Mouse (Mus musculus) liver, embryonic 13.5 days (tissue): ENCODE results near the gene Mxd3. TPM values are rescaled to one million over a fixed set of nuclear protein-coding genes. Genes with fewer than 3 reads are reported as not detected.
A peak's percentile ranks its signal among the peaks of the same experiment; 100 is the strongest.

Experiments used
- ATAC-seq: fragments of 200-750 bp; cut with Nextera tagmentation; 2 replicates; pipeline ENCODE4 v1.8.0; 2017; ENCODE audit warnings: low read depth, mild to moderate bottlenecking, moderate number of reproducible peaks, moderate library complexity
- DNase-seq: peaks from one replicate; pipeline ENCODE4 v3.0.0; 2022
- H3K27ac ChIP-seq: fragments of 300-500 bp; sonication (generic); 2 replicates; pipeline ENCODE4 v1.5.1; 2015; ENCODE audit warnings: moderate library complexity, mild to moderate bottlenecking, inconsistent platforms
- H3K27me3 ChIP-seq: fragments of 300-500 bp; sonication (generic); 2 replicates; pipeline ENCODE4 v1.6.1; 2015; ENCODE audit warnings: mild to moderate bottlenecking, inconsistent platforms
- H3K36me3 ChIP-seq: fragments of 300-500 bp; sonication (generic); 2 replicates; pipeline ENCODE4 v1.6.1; 2015; ENCODE audit warnings: mild to moderate bottlenecking, inconsistent platforms
- H3K4me1 ChIP-seq: fragments of 300-500 bp; sonication (generic); replicated peaks from 2 replicates; pipeline ENCODE4 v1.6.1; 2015; ENCODE audit warnings: inconsistent platforms
- H3K4me2 ChIP-seq: fragments of 300-500 bp; sonication (generic); 2 replicates; pipeline ENCODE4 v1.6.1; 2015; ENCODE audit warnings: inconsistent platforms, mild to moderate bottlenecking, moderate library complexity
- H3K4me3 ChIP-seq: fragments of 300-500 bp; sonication (generic); replicated peaks from 2 replicates; pipeline ENCODE4 v1.5.1; 2015; ENCODE audit warnings: mild to moderate bottlenecking, inconsistent platforms
- H3K9ac ChIP-seq: fragments of 300-500 bp; sonication (generic); 2 replicates; pipeline ENCODE4 v1.6.1; 2015; ENCODE audit warnings: mild to moderate bottlenecking, inconsistent platforms
- H3K9me3 ChIP-seq: fragments of 300-500 bp; sonication (generic); replicated peaks from 2 replicates; pipeline ENCODE4 v1.6.1; 2016; ENCODE audit warnings: inconsistent platforms
- WGBS: fragments of 180-500 bp; shearing (Covaris S2); methylation state at CpG from one replicate; pipeline ENCODE4 v1.1.7; 2015; ENCODE audit not compliant: insufficient replicate concordance; 5-methylcytosine and 5-hydroxymethylcytosine counted together
- polyA plus RNA-seq: library from polyadenylated mRNA; unstranded; fragments of >200 nt; fragmentation: Nextera tagmentation; extraction: Ambion mirVana; gene quantifications from 2 replicates; pipeline ENCODE4 v1.2.1, GENCODE M21; 2015

Gene Mxd3
- 22.0 and 23.0 TPM in 2 replicates for polyA plus RNA-seq

DNA sequence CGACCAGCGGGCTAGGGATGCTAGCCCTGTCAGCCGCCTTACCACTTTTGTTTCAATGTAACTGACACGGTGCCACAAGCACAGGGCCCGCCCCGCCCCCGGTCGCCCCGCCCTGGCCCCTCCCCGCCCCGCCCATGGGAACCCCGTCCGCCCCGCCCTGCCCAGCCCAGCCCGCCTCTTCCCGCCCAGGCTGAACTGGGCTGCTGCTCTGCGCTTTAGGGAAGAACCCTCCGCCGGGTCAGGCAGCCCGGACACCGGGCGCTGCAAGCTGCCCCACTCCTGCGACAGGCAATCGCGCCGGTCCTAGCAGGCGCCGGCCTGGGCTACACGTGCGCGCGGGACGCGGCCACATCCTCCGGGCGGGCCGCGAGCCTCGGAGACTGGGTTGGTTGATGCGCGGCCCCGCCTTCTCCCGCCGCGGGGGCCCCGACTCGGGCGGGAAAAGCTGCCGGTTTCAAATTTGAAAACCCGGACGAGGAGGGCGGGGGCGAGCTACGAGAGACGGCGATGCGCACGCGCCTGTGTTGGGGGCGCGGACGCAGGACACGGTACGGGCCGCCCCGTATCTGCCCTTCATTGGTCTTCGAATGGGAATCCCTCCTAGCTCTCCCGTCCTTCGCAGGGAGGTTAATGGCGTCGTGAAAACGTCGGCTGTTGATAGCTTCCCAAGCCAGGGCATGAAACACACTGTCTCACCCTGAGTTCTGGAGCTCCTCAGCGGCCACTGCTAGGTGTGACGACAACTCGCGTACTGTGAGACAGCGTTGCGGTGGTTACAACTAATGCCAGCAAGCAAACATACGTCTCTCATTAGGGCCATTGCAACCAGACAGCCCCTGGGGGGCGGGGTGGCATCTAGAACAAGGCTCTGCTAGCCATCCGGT, at the start of gene Mxd3:
Mxd3 (minus strand) TSS at position 141 of the 884 bp plus-strand sequence.
- peak; percentile 92 for DNase-seq
- peak; percentile 86 for ATAC-seq
- Histone ChIP-seq H3K9ac (peak within 1 kb of the TSS; percentile 92), H3K4me2 (peak within 1 kb of the TSS; percentile 93), H3K4me1 (peaks cover 56% of the 10 kb centered on the region), H3K9me3 (no peaks in the 10 kb centered on the region), H3K27me3 (no peaks in the 10 kb centered on the region), H3K36me3 (peaks cover 26% of the 10 kb centered on the region), H3K4me3 (peak within 1 kb of the TSS; percentile 95), H3K27ac (peak within 1 kb of the TSS; percentile 95)
- WGBS: under 1% methylated on average over 81 of the region's 82 CpGs

DNA sequence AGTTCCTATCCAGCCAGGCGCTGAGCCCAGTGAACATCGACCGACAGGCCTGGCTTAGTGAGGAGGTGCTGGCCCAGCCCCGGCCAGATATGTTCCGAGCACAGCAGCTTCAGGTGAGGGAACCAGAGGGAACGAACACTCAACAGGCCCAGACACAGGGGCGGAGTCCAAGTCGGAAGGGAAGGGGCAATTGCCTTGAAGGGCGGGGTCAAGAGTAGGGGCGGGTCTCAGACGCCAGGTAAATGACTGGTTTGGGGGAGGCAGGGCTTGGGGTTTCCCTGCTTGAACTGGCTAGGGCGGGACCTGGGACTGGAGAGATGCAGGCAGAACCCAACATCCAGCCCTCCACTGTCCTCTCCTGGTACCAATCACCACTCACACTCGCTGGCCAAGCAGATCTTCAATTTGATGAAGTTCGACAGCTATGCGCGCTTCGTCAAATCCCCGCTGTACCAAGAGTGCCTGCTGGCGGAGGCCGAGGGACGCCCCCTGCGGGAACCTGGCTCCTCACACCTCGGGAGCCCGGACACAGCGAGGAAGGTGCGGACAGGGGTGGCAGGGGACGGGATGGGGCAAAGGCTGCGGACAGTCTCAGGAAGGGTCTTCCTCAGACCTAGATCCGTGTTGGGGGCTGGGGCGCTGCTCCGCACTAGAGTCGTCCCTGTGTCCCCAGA, 49.4 kb upstream of the Mxd3 start:
- no peak overlapping the region for H3K4me3 ChIP-seq
- 0 out of 2 replicates have a peak, but pooled peaks cover 7% of the 10 kb centered on the region for H3K27me3 ChIP-seq

DNA sequence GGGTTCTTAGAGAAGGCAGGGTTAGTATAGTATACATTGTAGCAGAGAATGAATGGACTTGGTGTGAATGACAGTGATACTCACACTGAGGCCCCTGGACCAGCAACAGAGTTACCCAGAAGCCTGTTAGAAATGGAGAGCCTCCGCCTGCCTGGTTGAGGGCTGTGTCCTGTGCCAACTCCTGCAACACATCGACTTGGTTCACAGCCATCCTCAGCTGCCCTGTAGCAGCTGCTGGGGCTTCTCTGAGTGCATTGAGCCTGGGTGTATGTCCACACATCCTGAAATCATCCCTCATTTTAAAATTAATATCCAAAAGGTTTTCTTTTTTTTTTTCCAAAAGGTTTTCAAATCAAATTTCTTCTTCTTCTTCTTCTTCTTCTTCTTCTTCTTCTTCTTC, 46.3 kb upstream of the Mxd3 start:
- Histone ChIP-seq H3K9me3 (no peaks in the 10 kb centered on the region), H3K4me3 (no peak overlapping the region), H3K4me2 (no peak overlapping the region), H3K9ac (no peak overlapping the region), H3K4me1 (peaks cover 12% of the 10 kb centered on the region), H3K27ac (no peak overlapping the region), H3K36me3 (no peaks in the 10 kb centered on the region), H3K27me3 (peaks cover 11% of the 10 kb centered on the region; the same call in 1 of the 2 replicates)
- ATAC-seq (no peak), DNase-seq (no peak)
- 59% methylated on average over 2 of the region's 2 CpGs for WGBS

More for the DNA sequence above, 49.4 kb upstream of the Mxd3 start:
- ATAC-seq (no peak), DNase-seq (no peak)
- Histone ChIP-seq H3K9me3 (no peaks in the 10 kb centered on the region), H3K9ac (no peak overlapping the region), H3K27ac (no peak overlapping the region), H3K4me2 (no peak overlapping the region), H3K4me1 (no peaks in the 10 kb centered on the region), H3K36me3 (no peaks in the 10 kb centered on the region)
- 73% methylated on average over 32 of the region's 32 CpGs for WGBS

DNA sequence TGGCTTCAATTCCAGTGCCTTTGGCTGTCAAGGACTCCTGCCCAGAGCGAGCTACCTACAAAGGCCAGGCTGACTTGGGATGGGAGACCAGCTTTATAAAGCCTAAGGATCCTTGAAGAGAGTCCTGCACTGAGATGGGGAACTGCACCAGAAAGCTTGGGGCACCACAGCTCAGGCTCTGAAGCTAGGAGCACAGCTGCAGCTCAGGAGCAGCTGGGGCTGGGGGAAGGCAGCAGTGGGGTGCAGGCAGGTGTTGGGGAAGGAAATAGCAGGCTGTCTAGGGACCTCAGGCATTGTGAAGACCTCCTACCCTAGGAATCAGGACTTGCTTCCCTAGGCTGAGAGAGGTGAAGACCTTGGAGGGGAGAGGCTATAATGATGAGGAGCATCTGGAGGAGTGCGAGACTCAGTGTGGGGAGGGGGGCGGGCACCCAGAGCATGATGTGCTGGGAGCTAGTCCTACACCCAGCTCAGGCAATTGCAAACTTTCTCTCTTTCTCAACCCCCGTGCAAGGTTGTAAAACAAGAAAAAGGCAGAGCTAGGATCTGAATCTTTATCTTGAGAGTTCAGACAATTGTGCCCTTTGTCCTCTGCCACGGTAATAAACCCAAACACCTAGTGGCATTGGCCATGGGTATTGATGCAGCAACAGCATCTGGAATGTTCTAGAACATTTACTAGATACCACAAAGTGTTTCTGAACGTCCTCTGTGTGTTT, 44.7 kb upstream of the Mxd3 start:
- no peak for ATAC-seq
- H3K9ac ChIP-seq: no peak overlapping the region
- H3K4me1 ChIP-seq: peaks cover 27% of the 10 kb centered on the region
- H3K27ac ChIP-seq: no peak overlapping the region
- DNase-seq: no peak
- H3K4me2 ChIP-seq: no peak overlapping the region
- H3K4me3 ChIP-seq: no peak overlapping the region
- WGBS: 60% methylated on average over 6 of the region's 6 CpGs
- H3K27me3 ChIP-seq: peaks cover 11% of the 10 kb centered on the region; the same call in 1 of the 2 replicates
- H3K36me3 ChIP-seq: no peaks in the 10 kb centered on the region
- H3K9me3 ChIP-seq: no peaks in the 10 kb centered on the region

- H3K36me3 ChIP-seq: no peaks in the 10 kb centered on the region
- H3K27ac ChIP-seq: no peak overlapping the region
- H3K4me1 ChIP-seq: peaks cover 45% of the 10 kb centered on the region
- 46% methylated on average over 5 of the region's 5 CpGs for WGBS
- H3K9me3 ChIP-seq: no peaks in the 10 kb centered on the region
- peaks cover 4% of the 10 kb centered on the region; the same call in 1 of the 2 replicates for H3K27me3 ChIP-seq
- no peak overlapping the region for H3K4me3 ChIP-seq
- no peak overlapping the region for H3K4me2 ChIP-seq
- ATAC-seq (no peak), DNase-seq (no peak)
- no peak overlapping the region for H3K9ac ChIP-seq
Measured at GRCm38 (mm10) chr13:55371740-55372139, 42.1 kb upstream of the Mxd3 start.

DNA sequence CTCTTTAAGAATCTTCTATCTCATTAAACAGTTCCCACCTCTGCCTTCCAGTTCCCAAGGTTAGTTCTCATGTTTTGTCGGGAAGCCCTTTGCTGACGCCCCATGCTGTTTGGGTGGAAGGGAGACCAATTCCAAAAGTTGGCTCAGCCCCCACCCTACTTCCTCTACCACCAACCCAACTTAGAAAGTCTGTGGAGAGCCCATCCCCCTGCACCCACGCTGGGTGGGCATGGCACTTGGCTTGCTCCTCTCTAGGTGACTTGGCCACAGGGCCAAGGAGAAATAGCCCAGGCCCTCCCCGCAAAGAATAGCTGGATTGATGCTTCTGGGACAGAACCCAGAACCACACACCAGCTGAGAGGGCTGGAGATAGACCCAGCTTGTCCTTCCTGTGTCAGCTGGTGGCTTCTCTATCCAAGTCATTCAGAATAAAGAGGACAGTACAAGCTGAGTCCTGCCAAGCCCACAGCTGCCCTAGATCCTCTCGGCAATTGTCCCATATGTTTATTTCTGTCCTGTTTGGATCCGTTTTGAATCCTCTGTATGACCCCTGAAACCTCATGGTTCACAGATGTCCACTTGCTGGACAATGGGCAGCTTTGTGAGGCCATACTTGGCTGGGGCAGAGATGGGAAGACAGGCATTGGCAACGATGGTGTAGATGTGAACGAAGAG, 41.5 kb upstream of the Mxd3 start:
- H3K9ac ChIP-seq: 0 out of 2 replicates have a peak overlapping the region, but pooled peaks have one; percentile 4
- H3K27me3 ChIP-seq: peaks cover 4% of the 10 kb centered on the region; the same call in 1 of the 2 replicates
- H3K4me1 ChIP-seq: peaks cover 45% of the 10 kb centered on the region
- DNase-seq: no peak
- peak overlapping the region; percentile 68 for H3K4me2 ChIP-seq
- no peak overlapping the region for H3K4me3 ChIP-seq
- no peaks in the 10 kb centered on the region for H3K36me3 ChIP-seq
- ATAC-seq: no peak
- H3K27ac ChIP-seq: no peak overlapping the region
- WGBS: 60% methylated on average over 8 of the region's 8 CpGs
- H3K9me3 ChIP-seq: no peaks in the 10 kb centered on the region

DNA sequence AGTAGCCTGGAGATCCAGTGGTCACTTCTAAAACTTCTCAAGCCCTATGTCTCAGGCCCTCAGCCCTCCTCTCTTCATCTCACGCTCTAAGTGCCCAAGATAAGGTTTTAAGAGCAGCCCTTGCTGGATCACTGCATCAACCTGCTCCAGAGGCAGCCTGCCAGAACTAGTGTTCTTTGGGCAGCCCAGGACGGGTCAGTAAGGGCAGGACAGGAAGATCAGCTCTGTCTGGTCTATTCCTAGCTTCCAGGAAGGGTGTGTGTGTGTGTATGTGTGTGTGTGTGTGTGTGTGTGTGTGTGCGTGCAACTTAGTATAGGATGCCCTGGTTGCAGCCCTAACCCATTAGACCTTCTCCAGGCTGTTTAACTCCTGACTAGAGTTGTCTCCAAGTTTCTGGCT, 40.6 kb upstream of the Mxd3 start:
- ATAC-seq (0 out of 2 replicates have a peak, but pooled peaks have one; percentile 20), DNase-seq (no peak)
- WGBS: 26% methylated on average over 3 of the region's 3 CpGs
- peak overlapping the region; percentile 68 for H3K4me2 ChIP-seq
- peak overlapping the region; percentile 48 for H3K4me3 ChIP-seq
- peak overlapping the region; percentile 41; the same call in 1 of the 2 replicates for H3K27ac ChIP-seq
- peaks cover 4% of the 10 kb centered on the region; the same call in 1 of the 2 replicates for H3K27me3 ChIP-seq
- no peaks in the 10 kb centered on the region for H3K9me3 ChIP-seq
- H3K4me1 ChIP-seq: peaks cover 45% of the 10 kb centered on the region
- H3K9ac ChIP-seq: peak overlapping the region; percentile 59
- H3K36me3 ChIP-seq: no peaks in the 10 kb centered on the region

GRCm38 (mm10) chr13:55369531-55370114, 40.0 kb upstream of the Mxd3 start, which contains the start of gene Rgs14:
TSS of gene Rgs14 (plus strand) at chr13:55369732.
- Histone ChIP-seq H3K4me2 (peak within 1 kb of the TSS; percentile 68), H3K9me3 (no peaks in the 10 kb centered on the region), H3K36me3 (no peaks in the 10 kb centered on the region), H3K4me1 (peaks cover 45% of the 10 kb centered on the region), H3K27me3 (peaks cover 6% of the 10 kb centered on the region; the same call in 1 of the 2 replicates), H3K4me3 (peak within 1 kb of the TSS; percentile 48), H3K27ac (peak within 1 kb of the TSS; percentile 41), H3K9ac (peak within 1 kb of the TSS; percentile 59)
- WGBS: 13% methylated on average over 13 of the region's 13 CpGs
- DNase-seq: no peak
- peak; percentile 90 for ATAC-seq

- no peak overlapping the region for H3K9ac ChIP-seq
- H3K4me3 ChIP-seq: no peak overlapping the region
- DNase-seq: no peak
- no peak for ATAC-seq
- H3K9me3 ChIP-seq: no peaks in the 10 kb centered on the region
- H3K4me1 ChIP-seq: peaks cover 40% of the 10 kb centered on the region
- no peak overlapping the region for H3K4me2 ChIP-seq
- WGBS: 64% methylated on average over 7 of the region's 7 CpGs
- H3K27me3 ChIP-seq: peaks cover 6% of the 10 kb centered on the region; the same call in 1 of the 2 replicates
- no peak overlapping the region for H3K27ac ChIP-seq
- no peaks in the 10 kb centered on the region for H3K36me3 ChIP-seq
Measured at GRCm38 (mm10) chr13:55368401-55368800, 38.8 kb upstream of the Mxd3 start.

- Histone ChIP-seq H3K9me3 (no peaks in the 10 kb centered on the region), H3K27ac (peak within 1 kb of the TSS; percentile 94), H3K4me3 (peak within 1 kb of the TSS; percentile 93), H3K27me3 (0 out of 2 replicates have a peak, but pooled peaks cover 2% of the 10 kb centered on the region), H3K9ac (peak within 1 kb of the TSS; percentile 93), H3K4me2 (peak within 1 kb of the TSS; percentile 84), H3K36me3 (peaks cover 36% of the 10 kb centered on the region), H3K4me1 (peaks cover 49% of the 10 kb centered on the region)
- under 1% methylated on average over 35 of the region's 35 CpGs for WGBS
- DNase-seq (peak; percentile 93), ATAC-seq (peak; percentile 96)
Measured at GRCm38 (mm10) chr13:55362453-55363060, 32.9 kb upstream of the Mxd3 start, which contains the start of gene Lman2. TSS of gene Lman2 (minus strand) at chr13:55362783.
